In the genomic region with DNA sequence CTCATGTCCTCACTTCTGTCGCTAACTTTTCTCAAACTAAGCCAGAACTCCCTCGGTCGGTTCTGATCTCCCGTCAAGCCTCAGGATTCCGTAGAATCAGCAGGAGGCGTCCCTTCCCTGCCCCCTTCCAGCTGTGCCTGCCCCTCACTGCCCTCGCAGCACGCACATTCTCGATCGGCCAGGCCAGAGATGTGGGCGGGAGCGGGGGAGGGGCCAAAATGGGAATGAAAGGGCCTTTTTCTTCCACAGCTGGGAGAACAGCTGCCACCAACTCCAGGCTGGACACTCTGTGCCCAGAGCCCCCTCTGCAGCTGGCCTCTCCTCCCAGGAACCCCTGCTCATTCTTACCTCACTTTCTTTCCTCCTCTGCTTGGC, we compare ENCODE assay signal across 8 mouse cellular contexts. TPM values are rescaled to one million over a fixed set of nuclear protein-coding genes. Genes with fewer than 3 reads are reported as not detected.
DNase-seq lines count a peak whose midpoint lies in the region; ATAC-seq and TF ChIP-seq lines count a peak whose summit lies in the region.

No protein-coding gene starts in this region.

- H3K27me3 ChIP-seq in heart, embryonic 11.5 days (ENCODE audit: control insufficient read depth, insufficient read depth, low read length) = 0 out of 2 replicates have a peak, but pooled peaks cover 3% of the 10 kb centered on the region
- H3K27me3 ChIP-seq in kidney, embryonic 14.5 days (ENCODE audit: control insufficient read depth, insufficient read depth, low read length) = no peaks in the 10 kb centered on the region
- H3K27me3 ChIP-seq in midbrain, embryonic 15.5 days (replicated peaks) = peaks cover 9% of the 10 kb centered on the region; the same call in 1 of the 2 replicates

- peak overlapping the region; percentile 56 for H3K4me3 ChIP-seq in embryonic fibroblast, embryonic 13.5 days (ENCODE audit: insufficient read depth, low read length)
- peak overlapping the region; percentile 63 for H3K4me3 ChIP-seq in heart, embryonic 11.5 days (ENCODE audit: low read depth, low read length)
- peak overlapping the region; percentile 66 for H3K4me3 ChIP-seq in kidney, embryonic 14.5 days (ENCODE audit: low read length)
- H3K4me3 ChIP-seq in midbrain, embryonic 15.5 days = peak overlapping the region; percentile 31

- H3K9me3 ChIP-seq in heart, embryonic 11.5 days (replicated peaks; ENCODE audit: control insufficient read depth, low read length) = no peaks in the 10 kb centered on the region
- no peaks in the 10 kb centered on the region for H3K9me3 ChIP-seq in kidney, embryonic 14.5 days (ENCODE audit: control insufficient read depth, low read length)
- no peaks in the 10 kb centered on the region for H3K9me3 ChIP-seq in midbrain, embryonic 15.5 days

- peak overlapping the region; percentile 94 for H3K9ac ChIP-seq in heart, embryonic 11.5 days (ENCODE audit: low read depth, low read length)
- H3K9ac ChIP-seq in kidney, embryonic 14.5 days (ENCODE audit: low read depth, low read length) = peak overlapping the region; percentile 89
- H3K9ac ChIP-seq in midbrain, embryonic 15.5 days = peak overlapping the region; percentile 4; the same call in 1 of the 2 replicates

- TF ChIP-seq POLR2A in embryonic fibroblast, embryonic 13.5 days (IDR thresholded peaks at IDR 0.05; ENCODE audit: low read depth, low read length) = peak; percentile 92

- TF ChIP-seq CTCF in embryonic fibroblast, embryonic 13.5 days (IDR thresholded peaks at IDR 0.05; ENCODE audit: borderline replicate concordance, insufficient read depth, low read length) = no peak

- peak overlapping the region; percentile 98 for H3K27ac ChIP-seq in embryonic fibroblast, embryonic 13.5 days (ENCODE audit: insufficient read depth, low read length)
- H3K27ac ChIP-seq in heart, embryonic 11.5 days (ENCODE audit: low read depth, low read length) = peak overlapping the region; percentile 99
- H3K27ac ChIP-seq in kidney, embryonic 14.5 days (ENCODE audit: low read depth, low read length) = peak overlapping the region; percentile 99
- H3K27ac ChIP-seq in midbrain, embryonic 15.5 days = peak overlapping the region; percentile 76

- no peaks in the 10 kb centered on the region for H3K36me3 ChIP-seq in heart, embryonic 11.5 days (ENCODE audit: control insufficient read depth, insufficient read depth, low read length)
- no peaks in the 10 kb centered on the region; the same call in 1 of the 2 replicates for H3K36me3 ChIP-seq in kidney, embryonic 14.5 days (ENCODE audit: control insufficient read depth, insufficient read depth, low read length)
- no peaks in the 10 kb centered on the region for H3K36me3 ChIP-seq in midbrain, embryonic 15.5 days (replicated peaks)

- peak overlapping the region; percentile 87 for H3K4me2 ChIP-seq in heart, embryonic 11.5 days
- peak overlapping the region; percentile 74 for H3K4me2 ChIP-seq in kidney, embryonic 14.5 days (replicated peaks; ENCODE audit: low read depth, low read length)
- peak overlapping the region; percentile 49 for H3K4me2 ChIP-seq in midbrain, embryonic 15.5 days

- 0% methylated on average over 12 of the region's 12 CpGs for WGBS in heart, embryonic 11.5 days (ENCODE audit: insufficient replicate concordance)
- under 1% methylated on average over 12 of the region's 12 CpGs for WGBS in kidney, embryonic 14.5 days
- WGBS in midbrain, embryonic 15.5 days = 2% methylated on average over 12 of the region's 12 CpGs

- peak; percentile 45 for DNase-seq in thymus, postnatal 14 days
- DNase-seq in thymus, postnatal 25 days = no peak
- peak; percentile 83 for DNase-seq in liver
- peak; percentile 84 for DNase-seq in testis, postnatal 14 days (ENCODE audit: low spot score)

- ATAC-seq in heart, embryonic 11.5 days (replicated peaks; ENCODE audit: insufficient number of reproducible peaks, low FRiP score, low TSS enrichment) = peak; percentile 78
- peak; percentile 84 for ATAC-seq in kidney, embryonic 14.5 days (ENCODE audit: low FRiP score, low TSS enrichment)
- peak; percentile 24 for ATAC-seq in midbrain, embryonic 15.5 days (replicated peaks)

- H3K4me1 ChIP-seq in embryonic fibroblast, embryonic 13.5 days (ENCODE audit: control insufficient read depth, insufficient read depth, low read length) = peaks cover 6% of the 10 kb centered on the region; the same call in 1 of the 2 replicates
- peaks cover 36% of the 10 kb centered on the region for H3K4me1 ChIP-seq in heart, embryonic 11.5 days (ENCODE audit: control insufficient read depth, insufficient read depth, low read length)
- H3K4me1 ChIP-seq in kidney, embryonic 14.5 days (ENCODE audit: control insufficient read depth, insufficient read depth, low read length) = peaks cover 38% of the 10 kb centered on the region
- peaks cover 38% of the 10 kb centered on the region for H3K4me1 ChIP-seq in midbrain, embryonic 15.5 days

RNA-seq across cellular contexts. Expression of a gene that starts 2.3 kb away (rescaled TPM):
- polyA plus RNA-seq in embryonic fibroblast, embryonic 13.5 days (2011; ENCODE audit: insufficient read length, low read depth, missing spikeins) = 13.4 and 15.4 TPM in 2 replicates
- 10.8 and 12.4 TPM in 2 replicates for polyA plus RNA-seq in heart, embryonic 11.5 days (2014; fragmentation: Nextera tagmentation; extraction: Ambion mirVana)
- 14.9 and 18.0 TPM in 2 replicates for polyA plus RNA-seq in kidney, embryonic 14.5 days (2014; fragmentation: Nextera tagmentation; extraction: Ambion mirVana)
- 10.9 and 15.3 TPM in 2 replicates for polyA plus RNA-seq in midbrain, embryonic 15.5 days (2015; fragmentation: Nextera tagmentation; extraction: Ambion mirVana)

RNA-seq across cellular contexts. Expression of a gene that starts 12.3 kb away (rescaled TPM):
- polyA plus RNA-seq in embryonic fibroblast, embryonic 13.5 days (2011; ENCODE audit: insufficient read length, low read depth, missing spikeins) = 6.6 and 7.4 TPM in 2 replicates
- 11.1 and 12.2 TPM in 2 replicates for polyA plus RNA-seq in heart, embryonic 11.5 days (2014; fragmentation: Nextera tagmentation; extraction: Ambion mirVana)
- 18.8 and 20.0 TPM in 2 replicates for polyA plus RNA-seq in kidney, embryonic 14.5 days (2014; fragmentation: Nextera tagmentation; extraction: Ambion mirVana)
- polyA plus RNA-seq in midbrain, embryonic 15.5 days (2015; fragmentation: Nextera tagmentation; extraction: Ambion mirVana) = 13.6 and 15.1 TPM in 2 replicates

RNA-seq across cellular contexts. Expression of a gene that starts 16.2 kb away (rescaled TPM):
- 37.3 and 44.5 TPM in 2 replicates for polyA plus RNA-seq in embryonic fibroblast, embryonic 13.5 days (2011; ENCODE audit: insufficient read length, low read depth, missing spikeins)
- 76.0 and 87.2 TPM in 2 replicates for polyA plus RNA-seq in heart, embryonic 11.5 days (2014; fragmentation: Nextera tagmentation; extraction: Ambion mirVana)
- 123 and 125 TPM in 2 replicates for polyA plus RNA-seq in kidney, embryonic 14.5 days (2014; fragmentation: Nextera tagmentation; extraction: Ambion mirVana)
- 176 and 196 TPM in 2 replicates for polyA plus RNA-seq in midbrain, embryonic 15.5 days (2015; fragmentation: Nextera tagmentation; extraction: Ambion mirVana)

RNA-seq across cellular contexts. Expression of a gene that starts 18.6 kb away (rescaled TPM):
- polyA plus RNA-seq in embryonic fibroblast, embryonic 13.5 days (2011; ENCODE audit: insufficient read length, low read depth, missing spikeins) = 5.4 TPM in 2 replicates
- polyA plus RNA-seq in heart, embryonic 11.5 days (2014; fragmentation: Nextera tagmentation; extraction: Ambion mirVana) = 4.5 and 6.9 TPM in 2 replicates
- polyA plus RNA-seq in kidney, embryonic 14.5 days (2014; fragmentation: Nextera tagmentation; extraction: Ambion mirVana) = 6.2 and 8.6 TPM in 2 replicates
- polyA plus RNA-seq in midbrain, embryonic 15.5 days (2015; fragmentation: Nextera tagmentation; extraction: Ambion mirVana) = 20.8 and 21.6 TPM in 2 replicates

RNA-seq across cellular contexts. Expression of a gene that starts 18.6 kb away (rescaled TPM):
- polyA plus RNA-seq in embryonic fibroblast, embryonic 13.5 days (2011; ENCODE audit: insufficient read length, low read depth, missing spikeins) = 0.51 and 0.70 TPM in 2 replicates
- polyA plus RNA-seq in heart, embryonic 11.5 days (2014; fragmentation: Nextera tagmentation; extraction: Ambion mirVana) = 0.14 and 0.27 TPM in 2 replicates
- polyA plus RNA-seq in kidney, embryonic 14.5 days (2014; fragmentation: Nextera tagmentation; extraction: Ambion mirVana) = 0.94 and 0.96 TPM in 2 replicates
- polyA plus RNA-seq in midbrain, embryonic 15.5 days (2015; fragmentation: Nextera tagmentation; extraction: Ambion mirVana) = 9.5 and 12.0 TPM in 2 replicates

Comparison
In these comparisons a context has a peak if more than half of its experiments do, and no peak if none do; other contexts are left out.
1. ATAC-seq: peak in every context shown above with its lines; median percentile 84 in kidney, embryonic 14.5 days; 78 in heart, embryonic 11.5 days; 24 in midbrain, embryonic 15.5 days.
2. H3K9ac ChIP-seq: peak in every context shown above with its lines; median percentile 94 in heart, embryonic 11.5 days; 89 in kidney, embryonic 14.5 days; 4 in midbrain, embryonic 15.5 days.